Mouse (Mus musculus): ENCODE results near the gene Kntc1. TPM values are rescaled to one million over a fixed set of nuclear protein-coding genes. Genes with fewer than 3 reads are reported as not detected.

Kntc1 gene
- polyA plus RNA-seq, 1 experiment from 2014 or later, result 27.0 TPM

DNA sequence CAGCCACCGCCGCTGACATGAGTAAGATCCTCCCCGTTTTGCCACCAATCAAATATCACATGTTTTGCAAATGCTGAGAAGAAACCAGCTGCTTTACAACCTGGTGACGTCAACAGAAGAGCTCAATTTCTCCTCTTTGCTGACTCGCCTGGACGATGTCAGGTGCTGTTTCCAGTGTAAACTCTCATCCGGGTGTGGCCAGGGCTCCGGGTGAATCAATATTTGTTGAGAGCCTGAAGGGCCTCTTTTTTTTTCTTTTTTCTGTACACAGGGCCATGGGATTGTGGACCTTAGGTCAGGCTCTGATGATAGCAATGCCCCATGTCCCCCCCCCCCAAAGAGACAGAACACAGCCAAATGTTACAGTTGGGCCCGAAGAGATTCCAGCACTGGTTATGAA, 105.0 kb downstream of the Kntc1 start:
- no peak for DNase-seq (ENCODE audit: low spot score)
- Histone ChIP-seq H3K27me3 (ENCODE audit: insufficient read depth, poor library complexity, severe bottlenecking) (no peaks in the 10 kb centered on the region), H3K4me3 (no peak overlapping the region), H3K9me3 (no peaks in the 10 kb centered on the region), H3K4me1 (no peaks in the 10 kb centered on the region), H3K36me3 (no peaks in the 10 kb centered on the region), H3K27ac (no peak overlapping the region)
- WGBS, result 82% methylated on average over 9 of the region's 9 CpGs

DNA sequence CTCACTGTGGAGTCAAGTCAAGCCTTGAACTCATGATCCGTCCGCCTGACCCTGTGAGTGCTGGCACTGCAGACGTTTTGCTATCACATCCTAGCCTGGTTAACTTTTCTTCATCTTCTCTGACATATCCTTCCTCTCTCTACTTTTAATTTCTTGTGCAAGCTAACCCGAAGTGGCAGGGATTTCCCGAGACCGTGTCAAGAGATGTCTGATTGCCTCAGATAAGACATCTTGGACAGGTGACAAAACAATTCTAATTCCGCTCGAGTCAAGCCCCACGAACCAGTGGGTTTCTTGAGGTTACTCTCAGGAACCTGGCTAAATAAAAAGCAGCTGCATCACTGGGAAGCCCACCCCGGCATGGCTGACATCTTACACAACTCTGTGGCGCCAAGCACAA, 109.3 kb downstream of the Kntc1 start:
- Histone ChIP-seq H3K9me3 (no peaks in the 10 kb centered on the region), H3K36me3 (no peaks in the 10 kb centered on the region), H3K4me3 (no peak overlapping the region), H3K4me1 (no peaks in the 10 kb centered on the region), H3K27ac (no peak overlapping the region), H3K27me3 (ENCODE audit: insufficient read depth, poor library complexity, severe bottlenecking) (no peaks in the 10 kb centered on the region)
- WGBS, result 77% methylated on average over 11 of the region's 11 CpGs
- no peak for DNase-seq (ENCODE audit: low spot score)

DNA sequence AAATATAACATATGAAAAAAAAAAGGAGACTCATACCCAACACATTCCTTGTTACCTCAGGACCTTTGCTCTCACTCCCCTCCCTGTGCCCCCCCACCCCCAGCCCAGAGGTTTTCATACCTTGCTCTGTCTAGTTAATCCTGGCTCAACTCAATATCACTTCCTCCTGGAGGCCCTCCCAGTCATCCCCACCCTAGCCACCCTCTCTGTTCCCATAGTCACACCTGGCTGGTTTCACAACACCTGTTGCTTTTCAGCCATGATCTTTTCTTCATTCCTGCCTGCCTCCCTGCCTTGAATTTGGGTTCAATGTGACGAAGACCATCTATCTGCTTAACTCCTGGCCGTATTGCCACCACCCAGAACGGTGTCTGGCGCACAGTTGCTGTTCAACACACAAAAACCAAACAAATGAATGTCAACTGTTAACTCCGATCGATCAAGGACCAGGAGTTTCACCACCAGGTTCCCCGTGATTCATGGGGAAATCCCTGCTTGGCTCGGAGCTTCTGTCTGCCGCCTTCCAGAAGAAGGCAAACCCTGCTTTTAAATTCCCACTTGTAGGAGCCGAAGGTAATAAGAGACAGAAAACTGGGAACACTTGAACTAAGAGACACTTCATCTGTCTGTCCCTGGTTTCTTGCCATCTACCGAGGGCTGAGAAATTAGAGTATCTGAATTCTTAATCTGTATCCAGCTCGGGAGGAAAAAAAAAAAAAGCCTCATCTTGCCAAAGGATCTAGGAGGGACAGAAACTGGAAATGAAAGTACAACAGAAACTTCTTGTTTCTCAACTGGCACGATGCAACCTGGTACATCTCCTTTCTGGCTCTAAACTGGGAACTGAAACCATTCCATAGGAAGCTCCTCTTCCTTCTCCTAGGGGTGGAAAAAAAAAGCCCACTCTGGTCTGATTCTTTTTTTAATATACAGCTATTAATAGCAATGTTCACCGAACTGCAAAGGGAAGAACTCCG, 113.1 kb downstream of the Kntc1 start:
- DNase-seq (ENCODE audit: low spot score), result no peak
- Histone ChIP-seq H3K4me3 (no peak overlapping the region), H3K27me3 (ENCODE audit: insufficient read depth, poor library complexity, severe bottlenecking) (no peaks in the 10 kb centered on the region), H3K27ac (no peak overlapping the region), H3K9me3 (no peaks in the 10 kb centered on the region), H3K36me3 (no peaks in the 10 kb centered on the region), H3K4me1 (no peaks in the 10 kb centered on the region)
- 75% methylated on average over 15 of the region's 15 CpGs for WGBS

DNA sequence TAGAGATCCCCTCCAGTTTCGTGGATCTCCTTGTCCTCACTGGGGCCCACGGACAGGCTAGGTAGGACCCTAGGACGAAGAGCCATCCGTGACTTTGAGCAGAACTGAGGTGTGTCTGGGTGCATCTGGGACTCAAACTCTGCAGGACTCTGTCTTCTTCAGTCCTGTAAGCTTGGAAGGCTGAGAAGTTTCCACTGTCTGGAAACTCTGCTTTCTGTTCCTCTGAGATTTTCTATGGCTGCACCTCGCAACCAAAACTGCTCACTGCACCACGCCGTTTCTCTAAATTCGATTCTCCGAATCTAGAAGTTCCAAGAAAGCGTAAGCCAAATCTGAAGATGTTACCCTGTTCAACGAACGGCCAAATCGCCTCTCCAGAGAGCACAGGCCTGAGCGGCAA, 114.4 kb downstream of the Kntc1 start:
- Histone ChIP-seq H3K27ac (no peak overlapping the region), H3K27me3 (ENCODE audit: insufficient read depth, poor library complexity, severe bottlenecking) (no peaks in the 10 kb centered on the region), H3K9me3 (no peaks in the 10 kb centered on the region), H3K4me3 (no peak overlapping the region), H3K36me3 (no peaks in the 10 kb centered on the region), H3K4me1 (no peaks in the 10 kb centered on the region)
- DNase-seq (ENCODE audit: low spot score), result no peak
- WGBS, result 80% methylated on average over 14 of the region's 14 CpGs

DNA sequence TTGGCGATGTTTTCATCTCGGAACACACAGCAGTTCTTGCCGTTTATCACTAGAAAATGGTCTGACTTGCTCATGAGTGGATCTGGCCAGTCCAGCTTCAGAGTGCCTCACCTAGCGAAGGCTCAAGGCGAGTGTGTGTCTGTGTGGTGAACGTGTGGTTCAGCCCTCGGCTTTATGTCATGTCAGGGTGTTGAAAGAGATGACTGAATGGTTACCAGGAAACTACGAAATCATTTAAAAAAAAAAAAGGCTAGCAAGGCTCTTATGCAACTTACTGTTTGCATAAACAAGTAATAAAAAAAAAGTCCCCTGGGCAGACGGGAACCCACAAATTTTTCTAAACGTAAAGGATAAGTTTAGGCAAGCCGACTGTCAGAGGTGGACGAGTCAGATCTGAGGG, 115.8 kb downstream of the Kntc1 start, which contains the start of gene Hcar2:
Hcar2 (minus strand) TSS at position 135 of the 400 bp plus-strand sequence.
- DNase-seq (ENCODE audit: low spot score), result no peak
- whole genome bisulfite sequencing, result 84% methylated on average over 12 of the region's 12 CpGs
- H3K4me3 ChIP-seq, result no peak within 1 kb of the TSS

DNA sequence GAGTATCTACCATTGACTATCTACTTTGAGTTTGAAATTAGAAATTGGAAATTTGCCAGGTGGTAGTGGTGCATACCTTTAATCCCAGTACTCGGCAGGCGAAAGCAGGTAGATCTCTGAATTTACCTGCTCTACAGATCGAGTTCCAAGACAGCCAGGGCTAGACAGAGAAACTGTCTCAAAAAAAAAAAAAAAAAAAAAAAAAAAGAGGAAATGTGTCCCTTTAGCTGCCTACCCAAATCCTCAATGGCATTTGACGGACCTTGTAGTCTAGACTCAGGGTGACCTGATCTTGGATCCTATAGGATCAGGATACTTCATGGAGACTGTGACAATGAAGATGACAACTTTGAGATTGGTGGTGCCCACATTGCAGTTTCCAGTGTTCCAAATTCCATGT, 116.9 kb downstream of the Kntc1 start:
- no peaks in the 10 kb centered on the region for H3K9me3 ChIP-seq
- no peak for DNase-seq (ENCODE audit: low spot score)
- no peaks in the 10 kb centered on the region for H3K36me3 ChIP-seq
- no peaks in the 10 kb centered on the region for H3K27me3 ChIP-seq (ENCODE audit: insufficient read depth, poor library complexity, severe bottlenecking)
- WGBS, result 88% methylated on average over 4 of the region's 4 CpGs
- no peak overlapping the region for H3K4me3 ChIP-seq
- no peak overlapping the region for H3K27ac ChIP-seq
- no peaks in the 10 kb centered on the region for H3K4me1 ChIP-seq

More for the DNA sequence above, 115.8 kb downstream of the Kntc1 start, which contains the start of gene Hcar2:
- no peaks in the 10 kb centered on the region for H3K36me3 ChIP-seq
- no peaks in the 10 kb centered on the region for H3K4me1 ChIP-seq
- no peaks in the 10 kb centered on the region for H3K27me3 ChIP-seq (ENCODE audit: insufficient read depth, poor library complexity, severe bottlenecking)
- H3K27ac ChIP-seq, result no peak within 1 kb of the TSS
- no peaks in the 10 kb centered on the region for H3K9me3 ChIP-seq

DNA sequence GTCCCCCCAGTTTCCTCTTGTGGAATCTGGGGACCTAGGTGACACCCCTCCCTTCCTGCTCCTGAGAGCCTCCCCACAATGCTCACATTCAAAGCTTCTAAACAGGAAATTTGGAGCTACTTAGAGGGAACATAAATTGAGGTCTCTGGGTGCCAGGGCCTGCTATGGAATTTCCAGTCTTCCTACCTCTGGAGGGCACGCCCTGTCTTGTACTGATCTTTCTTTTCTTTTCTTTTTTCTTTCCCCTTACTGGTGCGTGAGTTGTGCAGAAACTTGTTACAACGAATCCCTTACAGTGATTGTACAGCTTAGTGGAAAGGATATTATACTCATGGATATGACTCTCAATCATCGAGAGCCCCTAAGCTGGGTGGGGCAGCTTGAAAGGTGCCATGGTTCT, 120.1 kb downstream of the Kntc1 start:
- H3K27me3 ChIP-seq (ENCODE audit: insufficient read depth, poor library complexity, severe bottlenecking), result no peaks in the 10 kb centered on the region
- 84% methylated on average over 4 of the region's 4 CpGs for WGBS
- no peak for DNase-seq (ENCODE audit: low spot score)
- no peak overlapping the region for H3K4me3 ChIP-seq
- H3K4me1 ChIP-seq, result no peaks in the 10 kb centered on the region
- H3K27ac ChIP-seq, result no peak overlapping the region
- H3K36me3 ChIP-seq, result no peaks in the 10 kb centered on the region
- H3K9me3 ChIP-seq, result no peaks in the 10 kb centered on the region

Other genes starting within 250 kb of the Kntc1 start
- gene B3gnt4, start 239.3 kb upstream of the Kntc1 start, polyA plus RNA-seq (2016; fragmentation: Nextera tagmentation; extraction: Ambion mirVana), result 0.15 and 0.48 TPM in 2 replicates
- 112 and 113 TPM in 2 replicates for gene Diablo, start 225.5 kb upstream of the Kntc1 start, polyA plus RNA-seq (2016; fragmentation: Nextera tagmentation; extraction: Ambion mirVana)
- 0.19 TPM in 1 of 2 replicates, not detected in the other for gene Gm49027, start 224.2 kb upstream of the Kntc1 start, polyA plus RNA-seq (2016; fragmentation: Nextera tagmentation; extraction: Ambion mirVana)
- gene Vps33a, start 176.7 kb upstream of the Kntc1 start, polyA plus RNA-seq (2016; fragmentation: Nextera tagmentation; extraction: Ambion mirVana), result 23.4 and 23.5 TPM in 2 replicates
- gene Clip1, start 65.1 kb upstream of the Kntc1 start, polyA plus RNA-seq (2016; fragmentation: Nextera tagmentation; extraction: Ambion mirVana), result 49.1 and 56.0 TPM in 2 replicates
- 74.5 and 77.0 TPM in 2 replicates for gene Zcchc8, start 28.6 kb upstream of the Kntc1 start, polyA plus RNA-seq (2016; fragmentation: Nextera tagmentation; extraction: Ambion mirVana)
- 85.7 and 102 TPM in 2 replicates for gene Rsrc2, start 302 bp upstream of the Kntc1 start, polyA plus RNA-seq (2016; fragmentation: Nextera tagmentation; extraction: Ambion mirVana)
- not detected in 2 replicates for gene Hcar2, start 115.8 kb downstream of the Kntc1 start, polyA plus RNA-seq (2016; fragmentation: Nextera tagmentation; extraction: Ambion mirVana)
- gene Hcar1, start 130.3 kb downstream of the Kntc1 start, polyA plus RNA-seq (2016; fragmentation: Nextera tagmentation; extraction: Ambion mirVana), result not detected in 2 replicates
- gene Denr, start 157.5 kb downstream of the Kntc1 start, polyA plus RNA-seq (2016; fragmentation: Nextera tagmentation; extraction: Ambion mirVana), result 107 and 144 TPM in 2 replicates
- gene Gm43518, start 177.7 kb downstream of the Kntc1 start, polyA plus RNA-seq (2016; fragmentation: Nextera tagmentation; extraction: Ambion mirVana), result 2.4 and 2.7 TPM in 2 replicates
- 3.7 and 5.7 TPM in 2 replicates for gene Ccdc62, start 181.0 kb downstream of the Kntc1 start, polyA plus RNA-seq (2016; fragmentation: Nextera tagmentation; extraction: Ambion mirVana)
- 6.5 and 8.4 TPM in 2 replicates for gene Hip1r, start 223.9 kb downstream of the Kntc1 start, polyA plus RNA-seq (2016; fragmentation: Nextera tagmentation; extraction: Ambion mirVana)

Measured in heart, embryonic 10.5 days (tissue).